Mouse (Mus musculus) forebrain, embryonic 12.5 days (tissue): ENCODE results near the gene Tpcn2. TPM values are rescaled to one million over a fixed set of nuclear protein-coding genes. Genes with fewer than 3 reads are reported as not detected.

ENCODE experiments used
- ATAC-seq: fragments of 200-750 bp; cut with Nextera tagmentation; 2 replicates; pipeline ENCODE4 v1.8.0; 2017; ENCODE audit warnings: moderate TSS enrichment; ENCODE audit not compliant: low FRiP score
- H3K27ac ChIP-seq: fragments of 300-500 bp; sonication (generic); 2 replicates; pipeline ENCODE4 v1.5.1; 2016; ENCODE audit warnings: mild to moderate bottlenecking
- H3K27me3 ChIP-seq: fragments of 300-500 bp; sonication (generic); 2 replicates; pipeline ENCODE4 v1.6.1; 2016; ENCODE audit warnings: mild to moderate bottlenecking
- H3K36me3 ChIP-seq: fragments of 300-500 bp; sonication (generic); replicated peaks from 2 replicates; pipeline ENCODE4 v1.6.1; 2016; ENCODE audit warnings: mild to moderate bottlenecking
- H3K4me1 ChIP-seq: fragments of 300-500 bp; sonication (generic); 2 replicates; pipeline ENCODE4 v1.6.1; 2016
- H3K4me2 ChIP-seq: fragments of 300-500 bp; sonication (generic); 2 replicates; pipeline ENCODE4 v1.6.1; 2016; ENCODE audit warnings: mild to moderate bottlenecking, moderate library complexity
- H3K4me3 ChIP-seq: fragments of 300-500 bp; sonication (generic); replicated peaks from 2 replicates; pipeline ENCODE4 v1.5.1; 2016; ENCODE audit warnings: mild to moderate bottlenecking
- H3K9ac ChIP-seq: fragments of 300-500 bp; sonication (generic); 2 replicates; pipeline ENCODE4 v1.6.1; 2016; ENCODE audit warnings: mild to moderate bottlenecking
- H3K9me3 ChIP-seq: fragments of 300-500 bp; sonication (generic); 2 replicates; pipeline ENCODE4 v1.6.1; 2016
- WGBS: fragments of 180-500 bp; shearing (Covaris S2); methylation state at CpG from one replicate; pipeline ENCODE4 v1.1.7; 2016; 5-methylcytosine and 5-hydroxymethylcytosine counted together
- polyA plus RNA-seq: library from polyadenylated mRNA; unstranded; fragments of >200 nt; fragmentation: Nextera tagmentation; extraction: Ambion mirVana; gene quantifications from 2 replicates; pipeline ENCODE4 v1.2.1, GENCODE M21; 2016

Tpcn2 gene
- polyA plus RNA-seq, 1 experiment from 2014 or later = 4.8 TPM

DNA sequence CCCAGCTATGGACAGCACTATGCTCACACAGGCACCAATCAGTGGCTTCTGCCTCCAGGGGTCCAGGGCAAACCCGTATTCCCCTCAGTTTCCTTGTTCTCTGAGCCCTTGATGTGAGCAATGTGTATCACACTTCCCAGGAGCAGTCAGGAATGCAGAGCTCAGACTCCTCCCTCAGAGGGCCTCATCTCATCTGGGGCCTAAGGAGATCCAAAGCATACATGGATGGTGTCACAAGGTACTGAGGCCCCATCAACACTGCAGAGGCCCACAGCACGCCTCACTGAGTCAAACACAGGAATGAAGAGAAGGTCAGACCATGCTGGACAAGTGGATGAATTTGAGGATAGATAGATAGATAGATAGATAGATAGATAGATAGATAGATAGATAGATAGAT lies 8.9 kb upstream of the Tpcn2 start:
- Histone ChIP-seq H3K4me2 (no peak overlapping the region), H3K4me3 (no peak overlapping the region), H3K9ac (no peak overlapping the region), H3K27ac (no peak overlapping the region), H3K36me3 (no peaks in the 10 kb centered on the region), H3K9me3 (no peaks in the 10 kb centered on the region), H3K4me1 (no peaks in the 10 kb centered on the region), H3K27me3 (no peaks in the 10 kb centered on the region)
- WGBS = 63% methylated on average over 2 of the region's 2 CpGs
- no peak for ATAC-seq

GRCm38 (mm10) chr7:145291847-145292246 lies 8.0 kb upstream of the Tpcn2 start:
- no peaks in the 10 kb centered on the region for H3K9me3 ChIP-seq
- H3K27ac ChIP-seq = no peak overlapping the region
- 87% methylated on average over 2 of the region's 2 CpGs for WGBS
- H3K9ac ChIP-seq = no peak overlapping the region
- no peak overlapping the region for H3K4me3 ChIP-seq
- no peak overlapping the region for H3K4me2 ChIP-seq
- no peaks in the 10 kb centered on the region for H3K4me1 ChIP-seq
- no peak for ATAC-seq
- H3K27me3 ChIP-seq = no peaks in the 10 kb centered on the region
- H3K36me3 ChIP-seq = no peaks in the 10 kb centered on the region

DNA sequence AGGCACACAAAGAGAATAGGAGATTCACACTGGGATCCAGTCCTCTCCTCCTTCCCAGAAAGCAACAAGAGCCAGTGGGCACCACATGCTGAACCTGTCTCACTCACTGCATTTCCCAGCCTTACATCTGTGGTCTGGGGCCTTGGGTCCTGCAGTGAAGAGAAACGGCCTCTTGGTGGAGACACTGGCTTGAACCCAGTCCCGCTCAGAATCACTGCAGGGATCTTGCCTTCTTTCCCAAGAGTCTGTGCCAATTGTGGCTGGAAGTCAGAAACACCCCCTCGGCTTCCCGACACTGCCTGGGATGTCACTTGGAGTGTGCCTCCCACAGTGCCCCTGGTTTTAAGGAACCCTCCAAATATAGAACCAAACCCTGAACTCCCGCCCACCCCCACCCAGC lies 5.5 kb upstream of the Tpcn2 start:
- Histone ChIP-seq H3K4me3 (no peak overlapping the region), H3K27me3 (no peaks in the 10 kb centered on the region), H3K4me2 (no peak overlapping the region), H3K4me1 (0 out of 2 replicates have a peak, but pooled peaks cover 2% of the 10 kb centered on the region), H3K9me3 (no peaks in the 10 kb centered on the region), H3K36me3 (no peaks in the 10 kb centered on the region), H3K27ac (no peak overlapping the region), H3K9ac (no peak overlapping the region)
- WGBS = 25% methylated on average over 5 of the region's 5 CpGs
- ATAC-seq = no peak

DNA sequence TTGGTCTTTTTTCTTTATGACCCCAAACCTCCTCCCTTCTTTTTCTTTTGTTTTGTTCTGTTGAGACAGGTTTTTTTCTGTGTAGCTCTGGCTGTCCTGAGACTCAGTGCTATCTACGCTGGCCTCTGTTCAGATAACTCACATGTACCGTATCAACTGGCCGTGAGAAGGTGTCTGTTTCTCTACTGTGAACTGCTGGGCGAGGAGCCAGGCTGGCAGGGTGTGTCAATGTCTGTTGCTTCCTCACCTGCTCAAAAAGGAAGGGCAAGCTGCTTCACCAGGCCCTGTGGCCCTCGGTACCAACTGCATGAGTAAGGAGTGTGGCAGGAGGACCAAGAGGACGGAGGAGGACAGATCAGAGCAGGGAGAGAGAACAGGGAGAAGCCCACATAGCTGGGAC lies 3.6 kb upstream of the Tpcn2 start:
- Histone ChIP-seq H3K4me3 (no peak overlapping the region), H3K9ac (no peak overlapping the region), H3K4me1 (peaks cover 17% of the 10 kb centered on the region), H3K4me2 (no peak overlapping the region), H3K27me3 (no peaks in the 10 kb centered on the region), H3K36me3 (no peaks in the 10 kb centered on the region), H3K9me3 (no peaks in the 10 kb centered on the region), H3K27ac (no peak overlapping the region)
- 81% methylated on average over 6 of the region's 6 CpGs for WGBS
- ATAC-seq = no peak

DNA sequence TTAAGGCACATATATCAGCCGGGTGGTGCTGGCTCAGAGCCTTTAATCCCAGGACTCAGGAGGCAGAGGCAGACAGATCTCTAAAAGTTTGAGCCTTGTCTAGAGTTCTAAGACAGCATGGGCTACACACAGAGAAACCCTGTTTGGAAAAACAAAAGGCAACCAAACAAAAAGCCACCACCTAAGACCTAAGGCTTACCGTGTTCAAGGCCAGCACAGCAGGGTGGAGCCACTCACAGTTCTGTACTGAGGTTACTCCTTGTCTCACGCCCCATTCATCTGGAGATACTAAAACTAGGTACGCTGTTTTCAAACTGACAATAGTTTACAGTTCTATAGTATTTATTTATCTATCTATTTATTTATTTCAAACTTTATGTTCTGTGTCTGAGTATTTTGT lies 1.7 kb upstream of the Tpcn2 start:
- WGBS = 81% methylated on average over 4 of the region's 4 CpGs
- H3K9me3 ChIP-seq = no peaks in the 10 kb centered on the region
- ATAC-seq = no peak

DNA sequence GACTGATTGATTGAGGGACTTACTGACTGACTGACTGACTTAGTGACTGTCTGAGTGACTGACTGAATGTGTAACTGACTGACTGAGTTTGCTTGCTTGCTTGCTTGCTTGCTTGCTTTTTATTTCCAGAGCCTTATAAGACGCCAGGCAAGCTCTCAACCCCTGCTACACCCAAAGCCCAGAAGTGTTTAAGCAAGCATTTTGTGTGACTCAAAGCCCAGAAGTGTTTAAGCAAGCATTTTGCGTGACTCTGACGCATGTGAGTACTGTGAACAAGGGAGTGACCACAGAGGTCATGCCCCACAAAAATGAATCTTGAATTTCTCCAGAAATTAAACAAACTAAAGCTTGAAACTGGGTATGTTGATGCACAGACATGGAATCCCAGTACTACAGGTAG lies 482 bp upstream of the Tpcn2 start:
- Histone ChIP-seq H3K4me2 (peak overlapping the region; percentile 60), H3K4me1 (peaks cover 17% of the 10 kb centered on the region), H3K27ac (no peak overlapping the region), H3K9ac (no peak overlapping the region; the same call in 1 of the 2 replicates), H3K9me3 (no peaks in the 10 kb centered on the region), H3K27me3 (no peaks in the 10 kb centered on the region), H3K4me3 (no peak overlapping the region), H3K36me3 (0 out of 2 replicates have a peak, but pooled peaks cover 7% of the 10 kb centered on the region)
- peak; percentile 16; the same call in 1 of the 2 replicates for ATAC-seq
- 70% methylated on average over 3 of the region's 3 CpGs for WGBS

More for the DNA sequence above, 1.7 kb upstream of the Tpcn2 start:
- Histone ChIP-seq H3K36me3 (no peaks in the 10 kb centered on the region), H3K4me2 (no peak overlapping the region), H3K27me3 (no peaks in the 10 kb centered on the region), H3K27ac (no peak overlapping the region), H3K4me3 (no peak overlapping the region), H3K4me1 (peaks cover 17% of the 10 kb centered on the region), H3K9ac (no peak overlapping the region)

DNA sequence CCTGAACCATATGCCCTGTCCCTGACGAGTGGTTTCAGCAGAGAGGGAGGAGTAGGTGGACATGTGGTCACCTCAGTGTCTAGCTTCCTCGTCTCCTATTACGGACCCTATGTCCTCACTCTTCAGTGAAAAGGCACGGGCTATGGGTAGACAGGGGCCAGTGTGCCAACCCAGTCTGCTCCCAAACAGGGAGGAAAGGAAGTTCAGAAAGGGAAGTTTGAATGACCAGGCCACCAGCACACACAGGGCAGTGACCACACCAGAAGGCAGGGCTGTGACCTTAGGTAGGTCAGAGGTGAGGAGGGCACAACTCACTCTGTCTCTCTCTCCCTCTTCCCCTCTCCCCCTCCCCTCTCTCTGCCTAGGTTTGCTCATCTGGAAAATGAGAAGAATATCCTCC lies 770 bp downstream of the Tpcn2 start:
- ATAC-seq = no peak

GRCm38 (mm10) chr7:145281396-145281795 lies 2.4 kb downstream of the Tpcn2 start:
- 87% methylated on average over 4 of the region's 4 CpGs for WGBS
- no peaks in the 10 kb centered on the region for H3K9me3 ChIP-seq
- no peak overlapping the region for H3K4me3 ChIP-seq
- H3K27me3 ChIP-seq = no peaks in the 10 kb centered on the region
- ATAC-seq = no peak
- H3K9ac ChIP-seq = no peak overlapping the region
- H3K27ac ChIP-seq = no peak overlapping the region
- H3K36me3 ChIP-seq = peaks cover 22% of the 10 kb centered on the region
- H3K4me1 ChIP-seq = peaks cover 17% of the 10 kb centered on the region
- H3K4me2 ChIP-seq = no peak overlapping the region

More for the DNA sequence above, 770 bp downstream of the Tpcn2 start:
- Histone ChIP-seq H3K4me3 (peak overlapping the region; percentile 47), H3K36me3 (peaks cover 18% of the 10 kb centered on the region; the same call in 1 of the 2 replicates), H3K4me1 (peaks cover 17% of the 10 kb centered on the region), H3K27me3 (no peaks in the 10 kb centered on the region), H3K9ac (peak overlapping the region; percentile 55), H3K27ac (no peak overlapping the region), H3K9me3 (no peaks in the 10 kb centered on the region), H3K4me2 (peak overlapping the region; percentile 60)
- 71% methylated on average over 4 of the region's 4 CpGs for WGBS

DNA sequence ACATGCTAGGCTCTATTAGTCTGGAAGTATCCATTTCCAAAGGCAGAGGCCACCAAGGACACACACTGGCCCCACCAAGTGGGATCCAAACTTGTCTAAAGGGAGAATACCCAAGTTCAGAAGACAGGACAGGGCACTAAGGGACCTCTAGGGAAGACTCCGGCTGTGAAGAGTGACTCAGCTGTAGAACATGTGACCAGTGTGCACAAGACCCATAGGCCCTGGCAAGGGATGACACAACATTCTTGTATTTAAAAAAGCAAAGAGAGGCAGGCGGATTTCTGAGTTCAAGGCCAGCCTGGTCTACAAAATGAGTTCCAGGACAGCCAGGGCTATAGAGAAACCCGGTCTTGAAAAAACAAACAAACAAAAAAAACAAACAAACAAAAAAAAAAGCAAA lies 8.3 kb downstream of the Tpcn2 start:
- peaks cover 65% of the 10 kb centered on the region for H3K36me3 ChIP-seq
- WGBS = 91% methylated on average over 3 of the region's 3 CpGs
- no peaks in the 10 kb centered on the region for H3K9me3 ChIP-seq
- no peak for ATAC-seq
- H3K27me3 ChIP-seq = no peaks in the 10 kb centered on the region
- no peak overlapping the region for H3K27ac ChIP-seq
- no peak overlapping the region for H3K9ac ChIP-seq
- no peaks in the 10 kb centered on the region for H3K4me1 ChIP-seq
- no peak overlapping the region for H3K4me2 ChIP-seq
- no peak overlapping the region for H3K4me3 ChIP-seq

DNA sequence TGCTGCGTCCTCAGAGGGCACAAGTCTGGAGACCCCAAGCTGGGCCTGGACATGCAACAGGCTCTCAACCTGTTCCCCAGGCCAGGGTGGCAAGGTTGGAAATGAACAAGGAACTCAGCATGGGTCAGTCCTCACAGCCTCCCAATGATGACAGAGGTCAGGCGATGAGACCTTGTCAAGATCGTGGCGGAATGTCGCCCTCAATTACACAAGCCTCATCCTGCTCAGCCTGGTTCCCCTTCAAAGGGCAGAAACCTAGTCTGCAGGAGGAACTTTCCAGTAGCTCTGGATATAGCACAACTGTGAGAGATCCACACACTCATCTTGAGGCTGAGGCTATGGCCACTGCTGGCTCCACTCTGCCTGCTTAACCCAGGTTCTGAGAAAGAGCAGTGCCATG lies 12.9 kb downstream of the Tpcn2 start:
- H3K36me3 ChIP-seq = peaks cover 61% of the 10 kb centered on the region
- no peak for ATAC-seq

GRCm38 (mm10) chr7:145268890-145269289 lies 14.9 kb downstream of the Tpcn2 start:
- Histone ChIP-seq H3K36me3 (peaks cover 51% of the 10 kb centered on the region), H3K9ac (no peak overlapping the region)

More for the DNA sequence above, 12.9 kb downstream of the Tpcn2 start:
- H3K27me3 ChIP-seq = no peaks in the 10 kb centered on the region
- H3K9ac ChIP-seq = no peak overlapping the region
- H3K27ac ChIP-seq = no peak overlapping the region
- no peaks in the 10 kb centered on the region for H3K4me1 ChIP-seq
- H3K4me2 ChIP-seq = no peak overlapping the region
- no peak overlapping the region for H3K4me3 ChIP-seq
- WGBS = 87% methylated on average over 5 of the region's 5 CpGs
- H3K9me3 ChIP-seq = no peaks in the 10 kb centered on the region

DNA sequence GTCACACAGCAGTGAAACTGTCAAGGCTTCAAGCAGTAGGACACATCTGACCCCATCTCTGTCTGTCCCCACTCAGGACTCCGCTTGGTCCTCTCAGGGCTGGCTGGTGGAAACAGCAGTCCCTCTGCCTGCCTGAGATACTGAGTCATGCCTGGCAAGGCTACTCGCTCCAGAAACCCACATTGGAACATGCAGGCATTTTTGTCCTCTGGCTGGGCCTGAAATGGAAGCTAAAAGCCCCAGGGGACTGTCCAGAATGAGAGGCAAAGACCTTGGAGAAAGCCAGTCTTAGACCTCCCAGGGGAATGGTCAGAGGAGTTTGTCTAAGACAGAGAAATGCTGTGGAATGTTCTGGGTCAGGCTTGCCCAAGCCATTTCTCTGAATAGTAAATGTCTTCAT lies 17.8 kb downstream of the Tpcn2 start:
- Histone ChIP-seq H3K4me2 (no peak overlapping the region), H3K27ac (no peak overlapping the region), H3K9me3 (no peaks in the 10 kb centered on the region), H3K4me3 (no peak overlapping the region), H3K9ac (no peak overlapping the region), H3K4me1 (no peaks in the 10 kb centered on the region), H3K27me3 (no peaks in the 10 kb centered on the region), H3K36me3 (peaks cover 27% of the 10 kb centered on the region)
- WGBS = 96% methylated on average over 2 of the region's 2 CpGs
- ATAC-seq = no peak

More at GRCm38 (mm10) chr7:145268890-145269289, 14.9 kb downstream of the Tpcn2 start:
- Histone ChIP-seq H3K27ac (no peak overlapping the region), H3K4me1 (no peaks in the 10 kb centered on the region), H3K9me3 (no peaks in the 10 kb centered on the region), H3K4me2 (no peak overlapping the region), H3K4me3 (no peak overlapping the region), H3K27me3 (no peaks in the 10 kb centered on the region)
- 92% methylated on average over 7 of the region's 7 CpGs for WGBS
- ATAC-seq = no peak

- WGBS = 82% methylated on average over 9 of the region's 9 CpGs
- ATAC-seq = no peak
- no peaks in the 10 kb centered on the region for H3K27me3 ChIP-seq
- H3K4me3 ChIP-seq = no peak overlapping the region
- no peaks in the 10 kb centered on the region for H3K9me3 ChIP-seq
- no peak overlapping the region for H3K4me2 ChIP-seq
- H3K4me1 ChIP-seq = no peaks in the 10 kb centered on the region
- no peak overlapping the region for H3K27ac ChIP-seq
- H3K9ac ChIP-seq = no peak overlapping the region
- H3K36me3 ChIP-seq = peaks cover 31% of the 10 kb centered on the region
These were observed 19.6 kb downstream of the Tpcn2 start for GRCm38 (mm10) chr7:145264202-145264601.
